Mouse (Mus musculus) lung, adult 2 months (tissue): ENCODE measurements around the gene Pcp2.

Experiments
- CTCF ChIP-seq: fragments of 200-500 bp; IDR thresholded peaks from 2 replicates; pipeline ENCODE4 v1.5.1; 2011; ENCODE audit warnings: mild to moderate bottlenecking, low read length, control low read depth; ENCODE audit not compliant: insufficient read depth
- POLR2A ChIP-seq: fragments of 200-500 bp; IDR thresholded peaks from 2 replicates; pipeline ENCODE4 v1.6.1; 2011; ENCODE audit warnings: low read depth, mild to moderate bottlenecking, control low read depth, low read length, borderline replicate concordance; ENCODE audit errors: extremely low read depth

DNA sequence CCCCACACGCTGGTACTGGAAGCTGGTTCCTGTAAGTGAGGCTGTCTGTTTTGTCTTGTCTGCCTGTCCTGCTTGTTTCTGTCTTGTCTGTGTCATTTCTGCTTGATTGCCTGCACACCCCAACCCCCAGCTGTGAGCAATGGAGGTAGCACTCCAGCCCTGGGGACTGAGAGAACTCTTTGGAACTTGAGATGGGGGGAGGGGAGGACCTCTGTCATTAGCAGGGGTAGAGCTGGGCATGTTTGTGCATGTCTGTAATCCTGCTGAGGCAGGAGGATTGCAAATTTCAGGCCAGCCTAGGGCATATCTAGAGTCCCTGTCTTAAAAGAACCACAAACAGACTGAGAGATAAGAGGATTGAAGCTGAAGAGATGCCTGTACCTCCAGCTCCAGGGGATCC is 26.1 kb downstream of the Pcp2 start:
- TF ChIP-seq POLR2A: no peak
- no peak for TF ChIP-seq CTCF
